Mouse (Mus musculus) gastrocnemius, postnatal 36 days (tissue): ENCODE data around the gene Trim13. TPM values are rescaled to one million over a fixed set of nuclear protein-coding genes. Genes with fewer than 3 reads are reported as not detected.
A peak's percentile ranks its signal among the peaks of the same experiment; 100 is the strongest.
"Not testable (repeated sequence)": the region's sequence is repeated elsewhere in the genome, so short reads cannot be mapped to it uniquely, and the experiment has no call there.

ENCODE experiments used
- DNase-seq, 2 experiments: peaks; one replicate each; pipeline ENCODE4 v3.0.0; 2022
- intact Hi-C: fragments of 180-260 bp; cut with DNase I; formaldehyde crosslinking; loops from one replicate; pipeline ENCODE4 v1.15.1; 2025
- long read RNA-seq, 2 experiments: library from polyadenylated mRNA; stranded (forward); transcript quantifications; one replicate each; pipeline ENCODE4 v2.0.0; 2021
- total RNA-seq, 2 experiments: library from RNA; stranded (reverse); gene quantifications; 2 replicates each; pipeline ENCODE4 v1.2.3; 2021

The Trim13 gene
- total RNA-seq = 1 to 10 TPM; 5.3 to 7.4 TPM
- long read RNA-seq, experiment 1, partial matches to known transcripts = 3 of 5 reads
- long read RNA-seq, experiment 1, other reads (novel, unspliced or antisense) = 2 of 5 reads
- long read RNA-seq, experiment 2, partial matches to known transcripts = 8 of 11 reads
- long read RNA-seq, experiment 2, other reads (novel, unspliced or antisense) = 2 of 11 reads

- intact Hi-C loops = no loop called here
- DNase-seq = no peak
These were observed at the start of gene Trim13 for GRCm38 (mm10) chr14:61597968-61598367. Gene Trim13, plus strand, starts transcription at chr14:61598247.

GRCm38 (mm10) chr14:61548614-61549013 lies 49.4 kb upstream of the Trim13 start:
- intact Hi-C loops = no loop called here
- no peak for DNase-seq

DNA sequence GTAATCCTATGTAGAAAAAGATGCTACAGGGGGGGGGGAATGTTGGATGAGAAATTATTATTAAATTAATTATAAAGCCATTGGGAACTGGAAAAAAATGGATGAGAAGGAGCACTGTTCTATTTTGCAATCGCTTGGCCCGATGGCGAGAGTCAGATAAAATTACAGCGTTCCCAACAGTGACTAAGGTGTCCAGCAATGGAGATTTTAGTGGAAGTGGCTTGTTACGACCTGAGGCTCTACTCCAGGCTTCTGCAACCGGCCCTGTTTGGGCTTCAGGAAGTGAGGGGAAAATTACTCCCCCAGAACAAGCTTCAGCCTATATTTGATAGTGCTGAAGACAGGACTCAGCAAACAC lies 42.1 kb upstream of the Trim13 start:
- intact Hi-C loops = no loop called here
- peak in 1 of 2 experiments; percentile 7 for DNase-seq

DNA sequence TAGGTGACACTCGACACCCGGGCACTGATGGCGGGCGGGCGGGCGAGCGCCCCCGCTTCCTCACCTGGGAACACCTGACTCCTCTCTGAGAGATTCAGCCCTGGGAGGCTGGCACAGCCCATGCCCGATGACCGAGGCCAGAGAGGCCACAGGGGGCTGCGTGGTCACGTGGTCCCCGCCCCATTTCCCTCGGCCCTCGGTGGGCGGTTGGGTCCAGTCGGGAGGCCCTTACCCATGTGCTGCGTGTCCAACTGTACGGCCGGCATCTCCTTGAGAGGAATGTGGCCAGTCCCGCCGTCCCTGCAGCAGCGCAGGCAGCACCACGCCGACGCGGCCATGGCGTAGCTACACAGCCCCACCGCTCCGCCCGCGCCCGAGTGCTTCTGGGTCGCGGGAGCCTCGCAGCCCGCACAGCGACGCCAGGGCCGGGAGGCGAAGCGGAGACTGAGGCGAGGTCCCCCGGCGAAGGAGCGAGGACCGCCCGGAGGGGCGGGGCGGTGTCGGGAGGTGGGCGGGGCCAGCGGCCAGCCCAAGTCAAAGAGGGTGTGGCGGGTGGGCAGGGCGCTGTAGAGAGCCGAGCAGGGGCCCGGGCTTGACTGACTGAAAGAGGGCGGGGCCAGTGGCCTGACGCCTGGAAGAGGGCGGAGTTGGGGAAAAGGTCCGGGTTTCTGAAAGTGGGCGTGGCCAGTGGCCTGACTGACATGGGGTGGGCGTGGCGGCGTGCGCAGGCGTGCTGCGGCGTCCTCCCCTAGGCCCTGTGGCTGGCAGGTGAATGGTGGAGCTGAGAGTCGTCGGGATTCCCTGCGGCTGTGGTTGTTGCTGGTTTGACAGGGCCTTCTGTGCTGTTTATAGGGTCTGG lies 41.5 kb upstream of the Trim13 start, which contains the start of gene Spryd7:
Gene Spryd7 (minus strand): TSS at position 598 of the 859 bp plus-strand sequence.
- DNase-seq = peak; percentile 96 to 98
- intact Hi-C loops = no loop called here

GRCm38 (mm10) chr14:61558901-61559300 lies 39.1 kb upstream of the Trim13 start:
- no peak for DNase-seq
- intact Hi-C loops = no loop called here

DNA sequence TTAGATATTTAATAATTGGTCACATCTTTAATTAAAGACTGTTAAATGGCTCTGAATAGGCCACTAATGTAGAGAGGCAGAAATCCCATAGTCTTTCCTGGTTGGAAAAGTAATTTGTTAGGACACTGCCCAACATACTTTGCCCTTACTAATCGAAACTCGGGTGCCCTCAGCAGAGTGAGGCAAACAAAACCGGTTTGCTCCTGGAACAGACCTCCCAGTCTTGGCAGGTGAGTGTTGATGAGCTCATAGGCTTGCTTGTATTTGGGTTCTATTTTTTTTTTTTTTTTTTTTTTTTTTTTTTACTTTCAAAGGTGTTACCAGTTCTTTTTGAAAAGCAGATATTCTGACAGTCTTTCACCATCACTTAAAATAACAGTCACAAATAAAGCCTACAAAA lies 38.2 kb upstream of the Trim13 start:
- no peak for DNase-seq
- intact Hi-C loops = no loop called here

- intact Hi-C loops = not testable (repeated sequence)
These were observed 31.8 kb upstream of the Trim13 start for GRCm38 (mm10) chr14:61566211-61566610.

GRCm38 (mm10) chr14:61569344-61569743 lies 28.7 kb upstream of the Trim13 start:
- DNase-seq = no peak
- intact Hi-C loops = no loop called here

More at GRCm38 (mm10) chr14:61566211-61566610, 31.8 kb upstream of the Trim13 start:
- not testable (repeated sequence) for DNase-seq

DNA sequence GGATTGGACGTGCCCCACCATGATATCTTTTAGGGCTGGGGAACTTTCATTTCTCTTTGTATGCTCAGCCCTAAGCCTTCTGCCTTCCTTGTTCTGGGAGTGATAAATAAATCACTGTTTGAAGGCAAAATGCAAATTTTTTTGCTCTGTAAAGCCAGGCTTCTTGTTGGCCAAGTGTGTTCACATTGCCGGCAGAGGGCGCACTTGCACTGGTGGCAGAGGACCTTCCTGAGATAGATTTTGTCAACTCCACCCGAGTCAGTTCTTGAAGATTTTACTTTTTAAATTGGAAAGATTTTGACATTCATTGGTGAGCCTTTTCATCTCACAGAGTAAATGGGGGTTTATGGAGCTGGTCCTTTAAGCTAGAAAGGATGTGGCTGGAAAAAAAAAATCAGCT lies 26.7 kb upstream of the Trim13 start:
- intact Hi-C loops = loop anchor here (5.0 kb wide), 4 partner anchors 76 to 886 kb away; partner anchors contain the start of gene Gucy1b2
- peak; percentile 80 for DNase-seq

GRCm38 (mm10) chr14:61572131-61572530 lies 25.9 kb upstream of the Trim13 start:
- DNase-seq = no peak
- intact Hi-C loops = loop anchor here (5.0 kb wide), 4 partner anchors 75 to 885 kb away; partner anchors contain the start of gene Gucy1b2

- peak; percentile 20 to 29 for DNase-seq
- intact Hi-C loops = loop anchor here (2.0 kb wide), 1 partner anchor 108 kb away; no protein-coding TSS in a partner anchor
These were observed 23.0 kb upstream of the Trim13 start for GRCm38 (mm10) chr14:61575066-61575465.

DNA sequence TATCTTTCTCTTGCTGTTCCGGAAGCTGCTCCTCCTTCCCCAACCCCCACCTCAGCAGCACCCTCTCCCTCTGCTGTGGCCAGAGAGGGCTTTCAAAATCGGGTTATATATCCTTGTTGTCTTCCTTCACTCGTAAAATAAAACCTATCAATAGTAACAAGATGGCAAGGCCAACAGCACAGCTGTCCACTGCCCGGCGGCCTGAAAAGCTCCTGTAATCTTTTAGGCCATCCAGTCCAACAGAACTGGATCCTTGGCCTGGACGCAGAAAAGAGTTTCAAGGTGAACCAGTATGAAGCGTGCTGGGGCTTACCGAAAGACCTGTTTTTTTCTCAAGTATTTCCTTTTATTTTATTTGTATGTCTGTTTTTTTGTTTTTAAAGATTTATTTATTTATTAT lies 22.1 kb upstream of the Trim13 start:
- intact Hi-C loops = loop anchor here (2.0 kb wide), 1 partner anchor 107 kb away; no protein-coding TSS in a partner anchor
- no peak for DNase-seq

GRCm38 (mm10) chr14:61589288-61590065 lies 8.6 kb upstream of the Trim13 start:
- no peak for DNase-seq
- intact Hi-C loops = no loop called here

DNA sequence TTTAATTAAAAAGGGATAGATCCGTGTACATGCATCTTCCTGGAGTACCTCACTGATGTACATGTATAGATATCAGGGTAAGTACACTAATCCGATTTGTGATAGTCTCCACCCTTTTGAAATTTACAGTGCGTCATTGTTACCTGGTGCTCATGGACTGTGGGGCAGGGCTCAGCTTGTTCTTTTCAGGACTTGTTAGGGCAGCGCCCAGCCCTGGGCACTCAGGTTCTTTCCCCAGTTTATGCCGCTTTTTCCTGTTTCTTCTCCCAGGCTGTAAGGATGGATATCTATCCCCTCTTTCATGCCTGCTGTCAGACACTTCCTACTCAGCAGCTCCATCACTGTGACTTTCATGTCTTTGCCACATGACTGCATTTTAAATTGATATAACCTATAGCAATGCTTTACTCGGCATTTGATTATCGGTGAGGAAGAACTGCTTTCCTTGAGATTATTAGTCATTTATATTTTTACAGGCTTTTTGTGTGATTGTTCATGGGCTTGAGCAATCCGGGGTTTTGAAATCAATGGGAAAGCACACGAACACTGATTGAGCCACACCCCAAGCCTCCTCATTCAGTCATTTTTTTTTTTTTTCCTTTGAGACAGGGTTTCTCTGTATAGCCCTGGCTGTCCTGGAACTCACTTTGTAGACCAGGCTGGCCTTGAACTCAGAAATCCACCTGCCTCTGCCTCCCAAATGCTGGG lies 1.2 kb upstream of the Trim13 start:
- DNase-seq = no peak
- intact Hi-C loops = no loop called here

DNA sequence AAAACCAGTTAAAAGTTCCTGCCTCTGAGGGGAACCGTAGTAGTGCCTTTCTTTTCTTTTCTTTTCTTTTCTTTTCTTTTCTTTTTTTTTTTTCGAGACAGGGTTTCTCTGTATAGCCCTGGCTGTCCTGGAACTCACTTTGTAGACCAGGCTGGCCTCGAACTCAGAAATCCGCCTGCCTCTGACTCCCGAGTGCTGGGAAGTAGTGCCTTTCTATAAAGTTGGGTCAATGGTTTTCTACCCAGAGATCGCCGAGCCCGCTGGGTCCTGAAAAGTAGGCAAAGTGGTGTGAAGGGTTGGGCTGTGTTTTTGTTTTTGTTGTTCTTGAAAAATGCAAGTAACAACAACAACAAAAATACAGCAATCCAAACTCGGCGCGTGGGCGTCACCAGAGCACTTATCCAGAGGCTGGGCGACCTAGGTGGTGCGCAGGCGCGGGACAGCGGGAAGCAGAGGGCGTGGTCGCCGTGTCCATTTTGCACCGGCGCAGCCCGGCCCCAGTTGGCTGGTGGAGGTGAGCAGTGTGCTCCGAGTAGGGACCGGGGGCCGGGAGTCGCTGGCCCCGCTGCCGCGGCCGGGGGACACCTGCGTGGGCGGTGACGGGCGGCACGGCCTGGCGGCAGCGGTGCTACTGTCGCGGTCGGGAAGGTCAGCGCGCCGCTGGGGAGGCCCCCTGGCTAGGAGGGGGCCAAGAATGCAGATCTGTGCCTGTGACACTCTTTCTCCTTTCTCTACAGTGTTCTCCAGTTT lies 1.2 kb downstream of the Trim13 start:
- peak; percentile 86 to 87 for DNase-seq
- intact Hi-C loops = no loop called here

DNA sequence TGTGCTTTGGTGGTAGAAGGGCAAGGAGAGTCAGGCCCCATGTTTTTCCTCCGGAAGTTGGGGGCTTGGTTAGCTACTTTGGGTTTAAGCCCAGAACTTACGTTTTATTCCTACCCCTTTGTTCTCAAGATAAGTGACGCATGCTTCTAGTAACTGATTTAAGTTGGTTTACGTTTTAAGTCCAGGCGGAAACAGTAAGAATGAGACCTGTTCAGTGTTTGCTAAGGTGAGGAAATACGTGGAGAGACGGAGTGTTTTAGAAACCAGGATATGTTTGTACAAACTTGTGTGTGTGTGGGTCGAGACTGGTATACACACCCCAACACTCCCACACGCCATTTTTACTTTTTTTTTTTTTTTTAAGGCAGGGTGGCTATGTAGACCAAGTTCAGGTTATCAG lies 3.3 kb downstream of the Trim13 start:
- no peak for DNase-seq
- intact Hi-C loops = no loop called here

GRCm38 (mm10) chr14:61603069-61603755 lies 5.2 kb downstream of the Trim13 start:
- intact Hi-C loops = no loop called here
- no peak for DNase-seq

GRCm38 (mm10) chr14:61604081-61604480 lies 6.0 kb downstream of the Trim13 start:
- intact Hi-C loops = no loop called here
- DNase-seq = no peak

GRCm38 (mm10) chr14:61606088-61606487 lies 8.0 kb downstream of the Trim13 start:
- DNase-seq, intact Hi-C loops: not testable (repeated sequence)
